Mouse (Mus musculus) bone marrow macrophage, adult 2 months (primary cell): ENCODE measurements at regions not wholly inside any gene's neighbourhood (a gene's known extent, or its start where the extent isn't known, plus 50 kb on each side); places are given as distances from the start of the nearest gene placed in this dataset.

Experiments used
- CTCF ChIP-seq: IDR thresholded peaks from 2 replicates; pipeline ENCODE4 v1.5.1; 2012; ENCODE audit warnings: low read depth, mild to moderate bottlenecking, low read length, moderate library complexity
- POLR2A ChIP-seq: IDR thresholded peaks from 2 replicates; pipeline ENCODE4 v1.6.1; 2012; ENCODE audit warnings: mild to moderate bottlenecking, low read depth, low read length, borderline replicate concordance

DNA sequence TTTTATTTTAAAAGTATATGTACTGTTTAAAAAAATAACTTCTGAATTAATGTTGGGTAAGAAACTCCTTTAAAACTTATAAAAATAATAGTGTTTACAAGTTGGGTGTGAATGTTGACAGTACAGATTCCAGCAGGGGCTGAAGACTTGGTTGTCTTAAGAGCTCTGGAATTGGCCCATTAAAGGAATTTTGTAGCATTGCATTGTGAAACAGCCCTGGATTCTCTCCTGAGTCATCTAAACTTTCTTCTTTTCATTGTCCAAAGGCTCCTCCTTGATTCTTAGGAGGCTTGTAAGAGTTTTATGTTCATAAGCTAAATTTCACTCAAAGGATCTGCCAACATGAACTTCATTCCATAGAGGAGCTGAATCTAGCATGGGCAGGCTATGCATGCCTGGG is 174.7 kb upstream of the Marcks start:
- TF ChIP-seq CTCF, result no peak
- no peak for TF ChIP-seq POLR2A
